Mouse (Mus musculus): ENCODE results near the gene Pigf. TPM values are rescaled to one million over a fixed set of nuclear protein-coding genes. Genes with fewer than 3 reads are reported as not detected.
"Not testable (repeated sequence)": the region's sequence is repeated elsewhere in the genome, so short reads cannot be mapped to it uniquely, and the experiment has no call there.

Pigf gene
- 8.6 and 11.7 TPM in 2 replicates for polyA plus RNA-seq (2012; rRNA removed)

DNA sequence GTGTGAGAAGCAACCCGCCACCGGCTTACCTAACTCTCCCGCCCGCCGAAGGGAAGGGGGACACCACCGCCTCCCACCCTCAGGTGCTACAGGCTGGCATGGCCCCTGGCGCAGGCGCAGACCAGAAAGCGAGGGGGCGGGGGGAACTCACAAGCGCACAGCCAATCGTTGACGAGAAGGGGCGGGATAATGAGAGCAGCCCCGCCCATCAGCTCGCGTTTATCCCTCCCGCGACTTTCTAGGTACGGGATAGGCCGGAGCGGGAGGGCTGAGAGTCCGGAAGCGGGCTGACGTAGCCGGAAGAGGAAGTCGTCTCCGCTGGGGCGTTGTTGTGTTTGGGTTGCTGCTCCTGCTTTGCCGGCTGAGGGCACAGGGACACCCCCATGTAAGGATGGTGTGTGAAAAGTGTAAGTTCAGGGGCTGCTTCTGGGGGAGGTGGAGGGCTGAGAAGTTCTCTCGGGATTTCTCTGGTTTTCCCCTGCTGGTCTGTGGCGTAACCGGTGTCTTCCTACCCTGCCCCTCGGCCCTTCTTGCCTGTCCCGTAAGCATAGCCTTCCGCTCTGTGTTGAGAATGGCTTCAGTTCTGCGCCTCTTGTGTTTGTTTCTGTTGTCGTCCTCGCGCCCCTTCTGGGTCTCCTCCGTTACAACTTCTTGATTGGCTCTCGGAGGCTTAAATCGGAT lies at the start of gene Pigf, which contains the start of gene Cript:
Pigf (minus strand) TSS at position 138 of the 681 bp plus-strand sequence.
Cript (plus strand) TSS at position 282 of the 681 bp plus-strand sequence.
- no peaks in the 10 kb centered on the region for H3K27me3 ChIP-seq (replicated peaks; ENCODE audit: control insufficient read depth, insufficient read depth, low read length)
- H3K36me3 ChIP-seq (ENCODE audit: control insufficient read depth, insufficient read depth, low read length), result no peaks in the 10 kb centered on the region; the same call in 1 of the 2 replicates
- H3K4me3 ChIP-seq (ENCODE audit: insufficient read depth, low read depth, low read length), result peak within 1 kb of the TSS; percentile 89
- DNase-seq, result peak; percentile 99
- peaks cover 4% of the 10 kb centered on the region; the same call in 1 of the 2 replicates for H3K4me1 ChIP-seq (ENCODE audit: control insufficient read depth, insufficient read depth, low read length)
- H3K27ac ChIP-seq (ENCODE audit: insufficient read depth, low read depth, low read length), result peak within 1 kb of the TSS; percentile 44; the same call in 1 of the 2 replicates
- under 1% methylated on average over 43 of the region's 43 CpGs for WGBS
- TF ChIP-seq CTCF (conservative IDR thresholded peaks at IDR 0.05; ENCODE audit: insufficient read depth, insufficient read length, low read depth, low read length) (no peak), POLR2A (IDR thresholded peaks at IDR 0.05; ENCODE audit: low read depth, low read length) (peak; percentile 72)

DNA sequence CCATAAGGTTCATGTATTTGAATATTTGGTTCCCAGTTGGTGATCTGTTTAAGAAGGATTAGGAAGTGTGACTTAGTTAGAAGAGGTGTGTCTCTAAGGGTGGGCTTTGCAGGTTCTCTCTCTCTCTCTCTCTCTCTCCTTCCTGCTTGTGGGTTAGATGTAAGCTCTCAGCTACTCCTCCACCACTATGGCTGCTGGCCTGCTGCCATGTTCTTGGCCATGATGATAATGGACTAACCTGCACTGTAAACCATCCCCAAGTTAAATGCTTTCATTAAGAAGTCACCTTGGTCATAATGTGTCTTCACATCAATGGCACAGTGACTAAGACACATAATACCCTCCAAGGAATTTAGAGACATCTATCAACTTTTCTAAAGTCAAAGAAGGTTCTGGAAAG lies 48.3 kb upstream of the Pigf start:
- no peak for TF ChIP-seq POLR2A (IDR thresholded peaks at IDR 0.05; ENCODE audit: low read depth, low read length)
- no peak for TF ChIP-seq CTCF (conservative IDR thresholded peaks at IDR 0.05; ENCODE audit: insufficient read depth, insufficient read length, low read depth, low read length)
- H3K27ac ChIP-seq (ENCODE audit: insufficient read depth, low read depth, low read length), result no peak overlapping the region
- no peaks in the 10 kb centered on the region for H3K36me3 ChIP-seq (ENCODE audit: control insufficient read depth, insufficient read depth, low read length)
- no peaks in the 10 kb centered on the region for H3K4me1 ChIP-seq (ENCODE audit: control insufficient read depth, insufficient read depth, low read length)
- no peak for DNase-seq
- H3K4me3 ChIP-seq (ENCODE audit: insufficient read depth, low read depth, low read length), result no peak overlapping the region
- no peaks in the 10 kb centered on the region for H3K27me3 ChIP-seq (replicated peaks; ENCODE audit: control insufficient read depth, insufficient read depth, low read length)

DNA sequence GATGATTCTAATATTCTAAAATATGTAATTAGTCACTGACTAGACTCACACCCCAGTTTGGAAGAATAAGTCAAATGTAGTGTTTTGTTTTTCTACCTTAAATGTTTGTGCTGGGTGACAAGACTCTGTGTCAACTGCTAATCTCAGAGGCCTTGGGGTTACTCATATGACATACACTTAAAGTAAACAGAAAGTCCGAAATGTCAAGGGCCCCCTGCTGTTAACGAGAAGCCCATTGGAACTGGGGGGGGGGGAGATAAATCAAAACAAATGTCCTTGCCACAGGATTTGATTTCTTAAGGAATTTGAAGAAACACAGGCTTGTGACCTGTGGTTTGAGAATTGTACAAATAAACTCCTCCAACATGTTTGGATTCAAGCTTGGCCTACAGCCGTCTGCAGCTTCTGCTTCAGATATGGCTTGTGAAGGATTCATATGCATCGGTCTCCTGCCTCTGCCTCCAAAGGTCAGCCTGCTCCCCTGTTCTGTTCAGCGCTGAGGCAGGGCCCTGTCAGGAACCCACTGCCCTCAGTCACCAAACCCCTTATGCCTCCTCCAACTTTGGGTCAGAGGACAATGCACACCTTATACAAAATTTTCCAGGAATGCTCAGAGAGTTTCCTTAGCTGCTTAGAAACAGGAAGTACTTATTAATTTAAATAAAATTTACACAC lies 47.7 kb upstream of the Pigf start:
- no peak for DNase-seq

DNA sequence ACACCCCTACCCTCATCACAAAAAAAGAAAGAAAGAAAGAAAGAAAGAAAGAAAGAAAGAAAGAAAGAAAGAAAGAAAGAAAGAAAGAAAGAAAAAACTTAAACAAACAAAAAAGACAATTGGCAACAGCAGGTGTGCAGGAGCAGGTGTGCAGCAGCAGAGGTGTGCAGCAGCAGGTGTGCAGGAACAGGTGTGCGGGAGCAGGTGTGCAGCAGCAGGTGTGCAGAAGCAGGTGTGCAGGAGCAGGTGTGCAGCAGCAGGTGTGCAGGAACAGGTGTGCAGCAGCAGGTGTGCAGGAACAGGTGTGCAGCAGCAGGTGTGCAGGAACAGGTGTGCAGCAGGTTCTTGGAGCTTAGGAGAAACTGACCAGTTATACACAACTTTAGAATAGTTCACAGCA lies 47.0 kb upstream of the Pigf start:
- DNase-seq; H3K4me3 ChIP-seq (ENCODE audit: insufficient read depth, low read depth, low read length); H3K27ac ChIP-seq (ENCODE audit: insufficient read depth, low read depth, low read length); H3K4me1 ChIP-seq (ENCODE audit: control insufficient read depth, insufficient read depth, low read length); H3K27me3 ChIP-seq (replicated peaks; ENCODE audit: control insufficient read depth, insufficient read depth, low read length); H3K36me3 ChIP-seq (ENCODE audit: control insufficient read depth, insufficient read depth, low read length): not testable (repeated sequence)
- WGBS, result 93% methylated on average over 1 of the region's 1 CpGs

More for the DNA sequence above, 47.7 kb upstream of the Pigf start:
- 75% methylated on average over 5 of the region's 5 CpGs for WGBS
- no peaks in the 10 kb centered on the region for H3K4me1 ChIP-seq (ENCODE audit: control insufficient read depth, insufficient read depth, low read length)
- no peak for TF ChIP-seq CTCF (conservative IDR thresholded peaks at IDR 0.05; ENCODE audit: insufficient read depth, insufficient read length, low read depth, low read length)
- TF ChIP-seq POLR2A (IDR thresholded peaks at IDR 0.05; ENCODE audit: low read depth, low read length), result no peak
- H3K27ac ChIP-seq (ENCODE audit: insufficient read depth, low read depth, low read length), result no peak overlapping the region
- H3K4me3 ChIP-seq (ENCODE audit: insufficient read depth, low read depth, low read length), result no peak overlapping the region
- no peaks in the 10 kb centered on the region for H3K27me3 ChIP-seq (replicated peaks; ENCODE audit: control insufficient read depth, insufficient read depth, low read length)
- no peaks in the 10 kb centered on the region for H3K36me3 ChIP-seq (ENCODE audit: control insufficient read depth, insufficient read depth, low read length)

- Histone ChIP-seq H3K36me3 (ENCODE audit: control insufficient read depth, insufficient read depth, low read length) (no peaks in the 10 kb centered on the region), H3K27me3 (replicated peaks; ENCODE audit: control insufficient read depth, insufficient read depth, low read length) (no peaks in the 10 kb centered on the region), H3K4me3 (ENCODE audit: insufficient read depth, low read depth, low read length) (no peak overlapping the region), H3K27ac (ENCODE audit: insufficient read depth, low read depth, low read length) (no peak overlapping the region), H3K4me1 (ENCODE audit: control insufficient read depth, insufficient read depth, low read length) (no peaks in the 10 kb centered on the region)
- WGBS, result 91% methylated on average over 4 of the region's 4 CpGs
- no peak for DNase-seq
- TF ChIP-seq CTCF (conservative IDR thresholded peaks at IDR 0.05; ENCODE audit: insufficient read depth, insufficient read length, low read depth, low read length) (no peak), POLR2A (IDR thresholded peaks at IDR 0.05; ENCODE audit: low read depth, low read length) (no peak)
These were observed 43.8 kb upstream of the Pigf start for GRCm38 (mm10) chr17:87068997-87069396.

GRCm38 (mm10) chr17:87063969-87064368 lies 38.8 kb upstream of the Pigf start:
- DNase-seq, result no peak
- no peak for TF ChIP-seq POLR2A (IDR thresholded peaks at IDR 0.05; ENCODE audit: low read depth, low read length)
- TF ChIP-seq CTCF (conservative IDR thresholded peaks at IDR 0.05; ENCODE audit: insufficient read depth, insufficient read length, low read depth, low read length), result no peak
- H3K4me1 ChIP-seq (ENCODE audit: control insufficient read depth, insufficient read depth, low read length), result 0 out of 2 replicates have a peak, but pooled peaks cover 3% of the 10 kb centered on the region
- H3K4me3 ChIP-seq (ENCODE audit: insufficient read depth, low read depth, low read length), result no peak overlapping the region
- no peak overlapping the region for H3K27ac ChIP-seq (ENCODE audit: insufficient read depth, low read depth, low read length)
- WGBS, result 56% methylated on average over 6 of the region's 6 CpGs
- no peaks in the 10 kb centered on the region for H3K36me3 ChIP-seq (ENCODE audit: control insufficient read depth, insufficient read depth, low read length)
- H3K27me3 ChIP-seq (replicated peaks; ENCODE audit: control insufficient read depth, insufficient read depth, low read length), result no peaks in the 10 kb centered on the region

DNA sequence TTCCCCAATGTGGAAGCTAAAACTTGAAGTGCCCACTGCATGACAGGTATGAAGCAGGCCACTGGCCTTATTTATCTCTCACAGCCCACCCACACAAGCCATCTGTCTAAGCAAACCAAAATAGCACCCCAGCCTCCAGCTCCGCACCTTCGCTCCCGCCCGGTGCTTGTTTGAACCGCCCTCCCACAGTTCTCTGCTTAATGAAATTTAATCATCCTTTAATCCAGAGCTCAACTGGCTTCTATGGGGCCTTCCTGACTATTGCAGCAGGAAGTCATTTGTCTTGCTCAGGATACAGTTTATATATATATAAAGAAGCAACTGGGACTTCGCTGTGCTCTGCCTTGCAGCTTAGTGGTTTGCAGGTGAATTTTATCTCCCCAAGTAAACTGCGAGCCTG lies 38.3 kb upstream of the Pigf start:
- H3K36me3 ChIP-seq (ENCODE audit: control insufficient read depth, insufficient read depth, low read length), result no peaks in the 10 kb centered on the region
- DNase-seq, result no peak
- H3K4me1 ChIP-seq (ENCODE audit: control insufficient read depth, insufficient read depth, low read length), result 0 out of 2 replicates have a peak, but pooled peaks cover 3% of the 10 kb centered on the region
- no peaks in the 10 kb centered on the region for H3K27me3 ChIP-seq (replicated peaks; ENCODE audit: control insufficient read depth, insufficient read depth, low read length)
- WGBS, result 37% methylated on average over 7 of the region's 7 CpGs
- H3K27ac ChIP-seq (ENCODE audit: insufficient read depth, low read depth, low read length), result peak overlapping the region; percentile 69; the same call in 1 of the 2 replicates
- no peak for TF ChIP-seq CTCF (conservative IDR thresholded peaks at IDR 0.05; ENCODE audit: insufficient read depth, insufficient read length, low read depth, low read length)
- TF ChIP-seq POLR2A (IDR thresholded peaks at IDR 0.05; ENCODE audit: low read depth, low read length), result no peak
- no peak overlapping the region for H3K4me3 ChIP-seq (ENCODE audit: insufficient read depth, low read depth, low read length)
